Mouse (Mus musculus) megakaryocyte, embryonic 14.5 days (primary cell): ENCODE data around the gene Olfr1417.

ENCODE experiments used
- FLI1 ChIP-seq: IDR thresholded peaks from 2 replicates; pipeline ENCODE4 v1.6.1; 2012; ENCODE audit warnings: low read length, inconsistent platforms, mixed read lengths
- GATA1 ChIP-seq: IDR thresholded peaks from 3 replicates; pipeline ENCODE4 v1.6.1; 2012; ENCODE audit warnings: mixed read lengths, low read length, inconsistent platforms, borderline replicate concordance

DNA sequence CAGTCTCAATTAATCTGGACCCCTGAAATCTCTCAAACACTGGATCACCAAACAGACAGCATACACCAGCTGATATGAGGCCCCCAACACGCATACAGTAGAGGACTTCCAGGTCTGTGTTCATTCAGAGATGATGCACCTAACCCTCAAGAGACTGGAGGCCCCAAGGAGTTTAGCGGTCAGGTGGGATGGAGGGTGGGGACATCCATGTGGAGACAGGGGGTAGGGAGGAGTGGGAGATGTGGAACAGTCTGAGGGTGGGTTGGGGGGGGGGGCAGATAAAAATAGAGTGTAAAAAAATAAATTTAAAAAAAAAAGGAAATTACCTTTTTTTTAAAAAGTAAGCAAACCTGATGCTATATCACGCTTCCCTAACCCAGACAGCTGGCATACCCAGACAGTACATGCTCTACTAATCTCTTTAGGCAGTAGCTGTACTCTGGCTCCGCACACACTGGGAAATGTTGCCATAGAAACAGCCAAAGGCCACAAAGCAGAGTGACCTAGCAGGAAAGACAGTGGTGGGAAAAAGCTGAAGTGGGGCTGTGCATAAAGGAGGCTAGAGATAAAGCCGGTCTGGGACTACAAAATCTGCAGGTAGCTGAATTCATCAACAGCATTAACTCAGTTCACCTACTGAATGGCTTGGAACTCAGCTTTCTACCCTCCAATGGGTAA, 27.2 kb downstream of the Olfr1417 start:
- TF ChIP-seq FLI1 (no peak), GATA1 (no peak)
